In genomic region chr4:41124180-41124951, GRCm38 (mm10) we compare ENCODE assay signal across 7 mouse cellular contexts. TPM values are rescaled to one million over a fixed set of nuclear protein-coding genes. Genes with fewer than 3 reads are reported as not detected.
DNase-seq lines count a peak whose midpoint lies in the region; ATAC-seq lines count a peak whose summit lies in the region.

Nol6 (minus strand) TSS chr4:41124455.

- H3K27ac ChIP-seq in embryonic facial prominence, embryonic 11.5 days (replicated peaks; ENCODE audit: low read depth, low read length) = no peak within 1 kb of the TSS
- H3K27ac ChIP-seq in limb, embryonic 10.5 days = peak within 1 kb of the TSS; percentile 85
- H3K27ac ChIP-seq in midbrain, embryonic 13.5 days = 0 out of 2 replicates have a peak within 1 kb of the TSS, but pooled peaks have one; percentile 44

- H3K4me2 ChIP-seq in embryonic facial prominence, embryonic 11.5 days (ENCODE audit: low read depth, low read length) = peak within 1 kb of the TSS; percentile 60
- H3K4me2 ChIP-seq in midbrain, embryonic 13.5 days (replicated peaks) = peak within 1 kb of the TSS; percentile 92

- H3K9me3 ChIP-seq in embryonic facial prominence, embryonic 11.5 days (replicated peaks; ENCODE audit: control insufficient read depth, low read length) = no peaks in the 10 kb centered on the region
- no peaks in the 10 kb centered on the region for H3K9me3 ChIP-seq in limb, embryonic 10.5 days (replicated peaks)
- no peaks in the 10 kb centered on the region for H3K9me3 ChIP-seq in midbrain, embryonic 13.5 days

- ATAC-seq in embryonic facial prominence, embryonic 11.5 days (replicated peaks; ENCODE audit: insufficient number of reproducible peaks, low FRiP score, low TSS enrichment, low read depth) = peak; percentile 99
- ATAC-seq in granulocyte monocyte progenitor cell, adult 5-6 weeks (replicated peaks; ENCODE audit: poor library complexity, severe bottlenecking) = peak; percentile 99
- peak; percentile 100 for ATAC-seq in midbrain, embryonic 13.5 days

- DNase-seq in adrenal gland, postnatal 14 days = peak; percentile 98
- DNase-seq in embryonic facial prominence, embryonic 11.5 days (ENCODE audit: low spot score) = peak; percentile 99
- peak; percentile 99 for DNase-seq in kidney, adult 11 months
- DNase-seq in limb, embryonic 10.5 days (ENCODE audit: low spot score) = peak; percentile 96
- DNase-seq in spleen, adult 12 weeks (ENCODE audit: low spot score) = peak; percentile 93

- peak within 1 kb of the TSS; percentile 50 for H3K9ac ChIP-seq in embryonic facial prominence, embryonic 11.5 days (replicated peaks; ENCODE audit: low read length)
- peak within 1 kb of the TSS; percentile 74 for H3K9ac ChIP-seq in midbrain, embryonic 13.5 days (replicated peaks)

- H3K27me3 ChIP-seq in embryonic facial prominence, embryonic 11.5 days (ENCODE audit: control insufficient read depth, insufficient read depth, low read length) = no peaks in the 10 kb centered on the region
- H3K27me3 ChIP-seq in limb, embryonic 10.5 days (ENCODE audit: low read depth, poor library complexity, severe bottlenecking) = no peaks in the 10 kb centered on the region
- 0 out of 2 replicates have a peak, but pooled peaks cover 4% of the 10 kb centered on the region for H3K27me3 ChIP-seq in midbrain, embryonic 13.5 days

- H3K4me1 ChIP-seq in embryonic facial prominence, embryonic 11.5 days (ENCODE audit: control insufficient read depth, insufficient read depth, low read length) = no peaks in the 10 kb centered on the region; the same call in 1 of the 2 replicates
- H3K4me1 ChIP-seq in limb, embryonic 10.5 days = peaks cover 8% of the 10 kb centered on the region
- peaks cover 11% of the 10 kb centered on the region for H3K4me1 ChIP-seq in midbrain, embryonic 13.5 days (replicated peaks)

- H3K36me3 ChIP-seq in embryonic facial prominence, embryonic 11.5 days (replicated peaks; ENCODE audit: control insufficient read depth, insufficient read depth, low read depth, low read length) = peaks cover 4% of the 10 kb centered on the region; the same call in 1 of the 2 replicates
- peaks cover 40% of the 10 kb centered on the region for H3K36me3 ChIP-seq in limb, embryonic 10.5 days
- peaks cover 36% of the 10 kb centered on the region for H3K36me3 ChIP-seq in midbrain, embryonic 13.5 days

- under 1% methylated on average over 29 of the region's 29 CpGs for WGBS in embryonic facial prominence, embryonic 11.5 days
- WGBS in limb, embryonic 10.5 days = 1% methylated on average over 29 of the region's 29 CpGs
- WGBS in midbrain, embryonic 13.5 days = 3% methylated on average over 29 of the region's 29 CpGs

- H3K4me3 ChIP-seq in embryonic facial prominence, embryonic 11.5 days (ENCODE audit: low read depth, low read length) = peak within 1 kb of the TSS; percentile 63
- H3K4me3 ChIP-seq in limb, embryonic 10.5 days = peak within 1 kb of the TSS; percentile 64
- H3K4me3 ChIP-seq in midbrain, embryonic 13.5 days (replicated peaks) = peak within 1 kb of the TSS; percentile 73

RNA-seq across cellular contexts. Expression of gene Nol6, which starts in this region (rescaled TPM):
- 45.2 and 49.5 TPM in 2 replicates for total RNA-seq in adrenal gland, postnatal 14 days (2021)
- polyA plus RNA-seq in embryonic facial prominence, embryonic 11.5 days (2014; fragmentation: Nextera tagmentation; extraction: Ambion mirVana) = 18.6 and 20.7 TPM in 2 replicates
- total RNA-seq in granulocyte monocyte progenitor cell, adult 5-6 weeks (2014; fragmentation: Nextera tagmentation) = 33.0 and 37.3 TPM in 2 replicates
- total RNA-seq in granulocyte monocyte progenitor cell, adult 5-6 weeks (2017) = 22.4 and 45.9 TPM in 2 replicates
- polyA plus RNA-seq in limb, embryonic 10.5 days (2016; fragmentation: Nextera tagmentation; extraction: Ambion mirVana) = 39.1 and 39.7 TPM in 2 replicates
- 28.1 and 28.7 TPM in 2 replicates for polyA plus RNA-seq in midbrain, embryonic 13.5 days (2015; fragmentation: Nextera tagmentation; extraction: Ambion mirVana)
